ENCODE assay signal across 7 mouse cellular contexts in the genomic region with DNA sequence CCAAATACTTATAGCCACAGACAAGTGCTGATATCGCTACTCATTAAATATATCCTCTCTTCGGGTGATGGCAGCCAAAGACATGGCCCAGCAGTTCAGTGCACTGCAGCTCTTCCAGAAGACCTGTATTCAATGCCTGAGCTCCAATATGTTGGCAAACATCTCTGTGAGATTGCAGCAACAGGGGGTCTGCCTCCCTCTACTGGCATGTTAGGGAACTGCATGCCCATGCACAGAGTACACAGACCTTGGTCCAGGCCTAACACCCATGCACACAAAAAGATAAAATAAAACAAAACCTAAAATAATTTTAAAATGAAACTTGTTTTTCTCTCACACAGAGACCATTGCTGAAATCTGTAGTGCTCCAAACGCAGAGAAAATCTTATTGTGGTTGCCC.
DNase-seq lines count a peak whose midpoint lies in the region.
"Not testable (repeated sequence)": the region's sequence is repeated elsewhere in the genome, so short reads cannot be mapped to it uniquely, and the experiment has no call there.

No protein-coding gene starts in this region.

- H3K4me3 ChIP-seq in midbrain, embryonic 10.5 days, result not testable (repeated sequence)

- peaks cover 40% of the 10 kb centered on the region for H3K27me3 ChIP-seq in midbrain, embryonic 10.5 days (ENCODE audit: low read depth, poor library complexity, severe bottlenecking)

- not testable (repeated sequence) for H3K4me1 ChIP-seq in midbrain, embryonic 10.5 days

- H3K9me3 ChIP-seq in midbrain, embryonic 10.5 days (replicated peaks), result not testable (repeated sequence)

- intact Hi-C loops in gastrocnemius, postnatal 36 days (cut with DNase I); left cerebral cortex, postnatal 25 days (cut with DNase I): not testable (repeated sequence)

- H3K36me3 ChIP-seq in midbrain, embryonic 10.5 days, result not testable (repeated sequence)

- peak; percentile 64 for DNase-seq in adrenal gland, adult 2 months
- DNase-seq in embryo, embryonic 10 days (ENCODE audit: low spot score), result peak; percentile 66
- DNase-seq in gastrocnemius, postnatal 36 days, result peak; percentile 13 to 18
- DNase-seq in kidney, adult 11 months, result peak; percentile 40
- DNase-seq in left cerebral cortex, postnatal 25 days (ENCODE audit: low spot score in 2 of 2), result peak; percentile 57 to 61
- peak; percentile 31 for DNase-seq in midbrain, embryonic 10.5 days (ENCODE audit: low spot score)
- DNase-seq in right cerebral cortex, postnatal 4 days, result peak; percentile 72

- WGBS in midbrain, embryonic 10.5 days, result 36% methylated on average over 3 of the region's 3 CpGs

- not testable (repeated sequence) for H3K27ac ChIP-seq in midbrain, embryonic 10.5 days (replicated peaks)

Comparison
In these comparisons a context has a peak if more than half of its experiments do, and no peak if none do; other contexts are left out.
1. DNase-seq: peak in every context shown above with its lines; median percentile 72 in right cerebral cortex, postnatal 4 days; 66 in embryo, embryonic 10 days; 64 in adrenal gland, adult 2 months; 59 in left cerebral cortex, postnatal 25 days; 40 in kidney, adult 11 months; 31 in midbrain, embryonic 10.5 days; 16 in gastrocnemius, postnatal 36 days.